Mouse (Mus musculus): Measurements from ENCODE around the gene Rfx8. TPM values are rescaled to one million over a fixed set of nuclear protein-coding genes. Genes with fewer than 3 reads are reported as not detected.

The Rfx8 gene
- polyA plus RNA-seq, 1 experiment from 2014 or later, result 0.12 TPM

GRCm38 (mm10) chr1:39754224-39754957 lies 33.6 kb upstream of the Rfx8 start:
- Histone ChIP-seq H3K27ac (peak overlapping the region; percentile 11; the same call in 1 of the 2 replicates), H3K9ac (no peak overlapping the region), H3K9me3 (replicated peaks) (no peaks in the 10 kb centered on the region), H3K4me2 (peak overlapping the region; percentile 12), H3K36me3 (no peaks in the 10 kb centered on the region), H3K27me3 (replicated peaks) (no peaks in the 10 kb centered on the region), H3K4me3 (no peak overlapping the region), H3K4me1 (peaks cover 34% of the 10 kb centered on the region)
- ATAC-seq, result peak; percentile 82
- 27% methylated on average over 13 of the region's 13 CpGs for WGBS (ENCODE audit: insufficient replicate concordance)

- Histone ChIP-seq H3K9me3 (replicated peaks) (no peaks in the 10 kb centered on the region), H3K36me3 (no peaks in the 10 kb centered on the region), H3K9ac (no peak overlapping the region), H3K27ac (no peak overlapping the region), H3K4me1 (peaks cover 37% of the 10 kb centered on the region), H3K4me3 (no peak overlapping the region), H3K27me3 (replicated peaks) (no peaks in the 10 kb centered on the region), H3K4me2 (no peak overlapping the region)
- 74% methylated on average over 6 of the region's 6 CpGs for WGBS (ENCODE audit: insufficient replicate concordance)
- ATAC-seq, result no peak
These were observed 30.7 kb upstream of the Rfx8 start for GRCm38 (mm10) chr1:39751537-39751936.

GRCm38 (mm10) chr1:39749664-39750063 lies 28.9 kb upstream of the Rfx8 start:
- Histone ChIP-seq H3K9me3 (replicated peaks) (no peaks in the 10 kb centered on the region), H3K9ac (no peak overlapping the region), H3K36me3 (no peaks in the 10 kb centered on the region), H3K27ac (no peak overlapping the region), H3K4me1 (peaks cover 32% of the 10 kb centered on the region), H3K27me3 (replicated peaks) (no peaks in the 10 kb centered on the region), H3K4me2 (no peak overlapping the region), H3K4me3 (no peak overlapping the region)
- WGBS (ENCODE audit: insufficient replicate concordance), result 18% methylated on average over 3 of the region's 3 CpGs
- no peak for ATAC-seq

- H3K9ac ChIP-seq, result no peak overlapping the region
- no peak for ATAC-seq
- H3K27me3 ChIP-seq (replicated peaks), result no peaks in the 10 kb centered on the region
- no peak overlapping the region for H3K4me3 ChIP-seq
- peaks cover 27% of the 10 kb centered on the region for H3K4me1 ChIP-seq
- no peaks in the 10 kb centered on the region for H3K9me3 ChIP-seq (replicated peaks)
- no peak overlapping the region for H3K27ac ChIP-seq
- no peaks in the 10 kb centered on the region for H3K36me3 ChIP-seq
- no peak overlapping the region for H3K4me2 ChIP-seq
- 23% methylated on average over 1 of the region's 1 CpGs for WGBS (ENCODE audit: insufficient replicate concordance)
These were observed 28.4 kb upstream of the Rfx8 start for GRCm38 (mm10) chr1:39749214-39749613.

GRCm38 (mm10) chr1:39748666-39749065 lies 27.9 kb upstream of the Rfx8 start:
- WGBS (ENCODE audit: insufficient replicate concordance), result 68% methylated on average over 6 of the region's 6 CpGs
- Histone ChIP-seq H3K36me3 (no peaks in the 10 kb centered on the region), H3K27me3 (replicated peaks) (no peaks in the 10 kb centered on the region), H3K27ac (no peak overlapping the region), H3K9ac (no peak overlapping the region), H3K9me3 (replicated peaks) (no peaks in the 10 kb centered on the region), H3K4me2 (no peak overlapping the region), H3K4me3 (no peak overlapping the region), H3K4me1 (peaks cover 22% of the 10 kb centered on the region)
- ATAC-seq, result no peak

- WGBS (ENCODE audit: insufficient replicate concordance), result 17% methylated on average over 7 of the region's 7 CpGs
- Histone ChIP-seq H3K36me3 (no peaks in the 10 kb centered on the region), H3K9ac (no peak overlapping the region), H3K4me1 (peaks cover 17% of the 10 kb centered on the region), H3K27me3 (replicated peaks) (no peaks in the 10 kb centered on the region), H3K4me2 (no peak overlapping the region), H3K9me3 (replicated peaks) (no peaks in the 10 kb centered on the region), H3K27ac (no peak overlapping the region), H3K4me3 (no peak overlapping the region)
- ATAC-seq, result no peak
These were observed 25.7 kb upstream of the Rfx8 start for GRCm38 (mm10) chr1:39746464-39746863.

- Histone ChIP-seq H3K27me3 (replicated peaks) (no peaks in the 10 kb centered on the region), H3K9ac (no peak overlapping the region), H3K9me3 (replicated peaks) (no peaks in the 10 kb centered on the region), H3K4me3 (no peak overlapping the region), H3K4me2 (no peak overlapping the region), H3K27ac (no peak overlapping the region), H3K4me1 (peaks cover 12% of the 10 kb centered on the region), H3K36me3 (no peaks in the 10 kb centered on the region)
- 63% methylated on average over 7 of the region's 7 CpGs for WGBS (ENCODE audit: insufficient replicate concordance)
- ATAC-seq, result no peak
These were observed 20.2 kb upstream of the Rfx8 start for GRCm38 (mm10) chr1:39740948-39741347.

- peaks cover 21% of the 10 kb centered on the region for H3K4me1 ChIP-seq
- H3K27me3 ChIP-seq (replicated peaks), result no peaks in the 10 kb centered on the region
- H3K27ac ChIP-seq, result no peak overlapping the region
- no peaks in the 10 kb centered on the region for H3K9me3 ChIP-seq (replicated peaks)
- no peak overlapping the region for H3K9ac ChIP-seq
- ATAC-seq, result no peak
- 44% methylated on average over 4 of the region's 4 CpGs for WGBS (ENCODE audit: insufficient replicate concordance)
- H3K4me2 ChIP-seq, result no peak overlapping the region
- no peaks in the 10 kb centered on the region for H3K36me3 ChIP-seq
- no peak overlapping the region for H3K4me3 ChIP-seq
These were observed 19.2 kb upstream of the Rfx8 start for GRCm38 (mm10) chr1:39740002-39740401.

- Histone ChIP-seq H3K9ac (peak overlapping the region; percentile 29; the same call in 1 of the 2 replicates), H3K9me3 (replicated peaks) (no peaks in the 10 kb centered on the region), H3K4me3 (peak overlapping the region; percentile 19; the same call in 1 of the 2 replicates), H3K27ac (peak overlapping the region; percentile 83), H3K27me3 (replicated peaks) (no peaks in the 10 kb centered on the region), H3K4me2 (peak overlapping the region; percentile 61), H3K36me3 (no peaks in the 10 kb centered on the region), H3K4me1 (peaks cover 42% of the 10 kb centered on the region)
- peak; percentile 71 for ATAC-seq
- 8% methylated on average over 8 of the region's 8 CpGs for WGBS (ENCODE audit: insufficient replicate concordance)
These were observed 15.3 kb upstream of the Rfx8 start for GRCm38 (mm10) chr1:39735927-39736604.

- Histone ChIP-seq H3K4me1 (peaks cover 42% of the 10 kb centered on the region), H3K27me3 (replicated peaks) (no peaks in the 10 kb centered on the region), H3K36me3 (no peaks in the 10 kb centered on the region), H3K9me3 (replicated peaks) (no peaks in the 10 kb centered on the region), H3K4me3 (no peak overlapping the region), H3K4me2 (peak overlapping the region; percentile 61), H3K27ac (peak overlapping the region; percentile 83), H3K9ac (peak overlapping the region; percentile 29; the same call in 1 of the 2 replicates)
- WGBS (ENCODE audit: insufficient replicate concordance), result 16% methylated on average over 2 of the region's 2 CpGs
- peak; percentile 88 for ATAC-seq
These were observed 14.7 kb upstream of the Rfx8 start for GRCm38 (mm10) chr1:39735493-39735892.

GRCm38 (mm10) chr1:39734881-39735280 lies 14.1 kb upstream of the Rfx8 start:
- no peak for ATAC-seq

GRCm38 (mm10) chr1:39734311-39734710 lies 13.5 kb upstream of the Rfx8 start:
- Histone ChIP-seq H3K27me3 (replicated peaks) (no peaks in the 10 kb centered on the region), H3K4me3 (no peak overlapping the region), H3K9ac (no peak overlapping the region), H3K9me3 (replicated peaks) (no peaks in the 10 kb centered on the region), H3K4me2 (peak overlapping the region; percentile 61), H3K27ac (peak overlapping the region; percentile 83), H3K4me1 (peaks cover 42% of the 10 kb centered on the region), H3K36me3 (no peaks in the 10 kb centered on the region)
- no peak for ATAC-seq
- 17% methylated on average over 13 of the region's 13 CpGs for WGBS (ENCODE audit: insufficient replicate concordance)

More at GRCm38 (mm10) chr1:39734881-39735280, 14.1 kb upstream of the Rfx8 start:
- H3K27ac ChIP-seq, result peak overlapping the region; percentile 83
- peak overlapping the region; percentile 61 for H3K4me2 ChIP-seq
- H3K9ac ChIP-seq, result peak overlapping the region; percentile 25; the same call in 1 of the 2 replicates
- H3K4me1 ChIP-seq, result peaks cover 42% of the 10 kb centered on the region
- no peak overlapping the region for H3K4me3 ChIP-seq
- no peaks in the 10 kb centered on the region for H3K36me3 ChIP-seq
- H3K9me3 ChIP-seq (replicated peaks), result no peaks in the 10 kb centered on the region
- no peaks in the 10 kb centered on the region for H3K27me3 ChIP-seq (replicated peaks)
- WGBS (ENCODE audit: insufficient replicate concordance), result 42% methylated on average over 6 of the region's 6 CpGs
